Mouse (Mus musculus) T-helper 2 cell (primary cell): Measurements from ENCODE around the gene Rpf1.

Source experiments
- in situ Hi-C: fragments of 300-600 bp; cut with MboI, MseI; formaldehyde crosslinking; loops from one replicate; pipeline ENCODE4 v1.15.1; 2025; ENCODE audit warnings: high pct_unique_total_duplicates

Rpf1 gene

GRCm38 (mm10) chr3:146520798-146521651 lies at the start of gene Rpf1:
TSS of gene Rpf1 (minus strand) at chr3:146521429.
- in situ Hi-C loops, result loop anchor here (25.0 kb wide), 1 partner anchor 584 kb away; the partner anchor contains the start of gene 2410004B18Rik

DNA sequence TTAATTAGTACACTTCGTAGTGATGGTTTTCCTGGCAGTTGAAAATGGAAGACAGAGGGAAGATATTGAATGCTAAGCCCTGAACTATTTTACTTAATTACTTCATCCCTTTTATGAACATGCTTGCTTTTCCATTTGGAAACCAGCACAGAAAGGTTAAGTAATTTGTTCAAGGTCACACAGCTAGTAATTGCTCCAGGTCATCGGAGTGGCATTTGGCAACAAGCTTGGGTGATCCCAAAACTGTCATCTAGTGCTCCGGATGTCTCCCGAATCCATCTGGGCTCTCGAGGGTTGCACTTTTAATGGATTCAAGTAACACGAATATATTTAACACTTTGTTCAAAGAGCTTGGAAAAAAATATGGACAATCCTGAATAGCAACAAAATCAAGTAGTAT lies 49.7 kb upstream of the Rpf1 start:
- in situ Hi-C loops, result no loop called here

DNA sequence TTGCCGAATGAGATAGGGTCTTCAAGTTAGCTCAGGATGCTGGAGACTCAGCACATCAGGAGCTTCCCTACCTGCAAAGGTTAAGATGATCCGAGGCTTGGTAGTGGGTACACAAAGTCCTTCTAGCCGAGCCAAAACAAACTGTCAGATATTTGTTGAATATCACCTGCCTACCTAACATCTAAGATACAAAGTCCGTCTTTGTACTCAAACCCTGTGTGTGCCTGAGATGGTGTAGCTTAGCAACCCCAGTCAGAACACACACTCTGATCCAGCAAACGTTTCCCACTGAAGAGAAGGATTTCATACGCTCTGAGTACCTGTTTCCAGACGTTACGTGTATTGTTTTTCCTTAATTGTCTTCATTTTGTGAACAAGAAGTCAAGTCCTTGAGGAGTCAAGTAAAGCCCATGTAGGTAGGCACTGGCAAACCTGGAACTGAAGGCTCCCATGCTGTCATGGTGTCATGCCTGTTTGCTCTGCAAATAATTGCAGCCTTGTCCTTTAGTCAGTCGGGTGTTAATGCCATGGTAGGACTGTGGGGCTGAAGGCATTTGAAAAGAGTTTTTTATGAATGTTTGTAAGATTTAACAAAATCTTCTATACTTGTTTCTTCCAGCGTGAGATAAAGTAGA lies 49.0 kb upstream of the Rpf1 start, which contains the start of gene Uox:
Gene Uox, plus strand, starts transcription at position 279 of the 635 bp plus-strand sequence.
- in situ Hi-C loops, result no loop called here

- in situ Hi-C loops, result loop anchor here (10.0 kb wide), 1 partner anchor 345 kb away; no protein-coding TSS in a partner anchor
Observed at GRCm38 (mm10) chr3:146569594-146569993, 48.4 kb upstream of the Rpf1 start.

GRCm38 (mm10) chr3:146567884-146568530 lies 46.8 kb upstream of the Rpf1 start:
- in situ Hi-C loops, result loop anchor here (10.0 kb wide), 1 partner anchor 347 kb away; no protein-coding TSS in a partner anchor

GRCm38 (mm10) chr3:146567366-146567765 lies 46.1 kb upstream of the Rpf1 start:
- in situ Hi-C loops, result loop anchor here (10.0 kb wide), 1 partner anchor 347 kb away; no protein-coding TSS in a partner anchor

DNA sequence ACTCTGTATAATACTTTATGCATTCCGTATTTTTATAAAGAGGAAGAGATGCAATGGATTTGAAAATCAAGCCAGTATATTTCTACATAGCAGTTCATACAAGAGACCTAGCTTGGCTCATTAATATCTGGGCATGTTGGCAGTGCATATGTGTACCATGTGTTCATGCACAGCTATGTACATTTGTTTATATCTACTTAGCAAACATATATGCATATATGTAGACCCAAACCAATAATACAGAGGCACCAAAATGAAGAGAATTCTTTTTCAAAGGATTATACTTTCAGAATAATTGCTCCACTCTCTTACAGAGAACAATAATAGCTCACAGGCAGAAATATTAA lies 43.8 kb upstream of the Rpf1 start:
- in situ Hi-C loops, result loop anchor here (10.0 kb wide), 1 partner anchor 350 kb away; no protein-coding TSS in a partner anchor

- in situ Hi-C loops, result loop anchor here (10.0 kb wide), 1 partner anchor 350 kb away; no protein-coding TSS in a partner anchor
Observed at GRCm38 (mm10) chr3:146564268-146565064, 43.2 kb upstream of the Rpf1 start.

DNA sequence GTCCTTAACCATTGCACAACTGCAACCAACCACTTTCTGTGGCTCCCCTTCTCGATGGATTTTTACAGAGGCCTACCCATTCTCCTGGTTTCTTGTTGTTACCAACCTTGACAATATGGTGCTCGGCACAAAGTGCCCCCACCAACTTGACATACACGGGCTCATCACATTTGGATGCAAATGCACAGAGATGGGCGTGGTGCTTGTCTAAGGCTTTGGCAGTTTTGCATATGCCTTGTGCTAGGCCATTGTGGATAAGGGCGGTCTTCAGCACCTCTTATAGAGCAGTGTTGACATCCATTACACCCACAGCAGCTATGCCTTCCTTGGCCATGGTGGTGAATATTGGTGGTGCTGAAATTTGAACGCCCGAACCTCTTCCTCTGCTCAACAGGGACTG lies 41.7 kb upstream of the Rpf1 start:
- in situ Hi-C loops, result loop anchor here (10.0 kb wide), 1 partner anchor 352 kb away; no protein-coding TSS in a partner anchor

- in situ Hi-C loops, result no loop called here
Observed at GRCm38 (mm10) chr3:146557507-146557906, 36.3 kb upstream of the Rpf1 start.

- in situ Hi-C loops, result no loop called here
Observed at GRCm38 (mm10) chr3:146556567-146556966, 35.3 kb upstream of the Rpf1 start.

GRCm38 (mm10) chr3:146554816-146555215 lies 33.6 kb upstream of the Rpf1 start:
- in situ Hi-C loops, result no loop called here

DNA sequence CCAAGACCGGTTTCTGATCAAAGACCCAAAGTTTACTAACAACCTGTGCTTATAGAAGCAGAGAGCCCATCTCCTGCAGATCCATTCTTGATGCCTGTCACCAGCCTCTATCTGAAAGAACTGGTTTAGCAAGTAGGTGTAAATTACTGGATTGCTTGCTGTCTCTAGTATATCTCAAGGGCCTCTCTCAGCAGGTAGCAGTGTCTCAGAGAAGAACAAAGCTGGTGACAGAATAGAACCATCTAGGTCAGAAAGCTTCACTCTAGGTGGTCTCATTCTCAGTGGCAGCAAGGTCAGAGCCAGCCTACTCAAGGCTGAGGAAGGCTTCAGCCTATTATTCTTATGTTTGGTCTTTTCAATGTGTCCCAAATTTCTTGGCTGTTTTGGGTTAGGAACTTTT lies 22.4 kb upstream of the Rpf1 start:
- in situ Hi-C loops, result no loop called here

DNA sequence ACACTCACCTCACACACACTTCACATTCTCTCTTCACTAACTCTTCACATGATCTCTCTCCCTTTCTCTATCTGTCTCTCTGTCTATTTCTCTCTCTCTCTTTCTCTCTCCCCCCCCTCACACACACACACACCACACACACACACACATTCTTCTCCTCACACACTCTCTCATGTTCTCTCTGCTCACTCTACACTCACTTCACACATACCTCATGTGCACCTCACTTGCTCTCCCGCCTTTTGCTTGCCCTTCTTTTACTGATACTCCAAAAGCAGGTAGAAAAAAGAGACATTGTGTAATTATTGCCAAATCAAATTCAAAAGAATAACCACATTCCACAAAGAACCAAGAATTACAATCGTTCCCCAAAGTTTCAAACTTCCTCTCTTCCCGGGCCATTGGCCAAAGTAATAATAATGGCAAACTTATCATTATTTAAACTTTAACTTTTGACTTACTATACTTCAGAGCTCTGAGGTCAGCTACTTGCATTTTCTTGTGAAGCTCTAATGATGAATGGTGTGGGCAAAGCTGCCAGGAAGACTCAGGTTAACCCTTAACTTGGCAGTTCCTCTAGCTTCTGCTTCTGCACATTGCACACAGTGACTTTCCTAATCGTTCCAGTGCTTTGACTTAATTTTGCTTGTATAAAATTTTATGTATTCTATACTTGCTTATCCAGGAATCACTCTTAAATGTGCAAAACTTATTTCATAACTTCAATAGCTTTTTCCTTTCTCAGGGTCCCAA lies 19.5 kb upstream of the Rpf1 start:
- in situ Hi-C loops, result no loop called here

DNA sequence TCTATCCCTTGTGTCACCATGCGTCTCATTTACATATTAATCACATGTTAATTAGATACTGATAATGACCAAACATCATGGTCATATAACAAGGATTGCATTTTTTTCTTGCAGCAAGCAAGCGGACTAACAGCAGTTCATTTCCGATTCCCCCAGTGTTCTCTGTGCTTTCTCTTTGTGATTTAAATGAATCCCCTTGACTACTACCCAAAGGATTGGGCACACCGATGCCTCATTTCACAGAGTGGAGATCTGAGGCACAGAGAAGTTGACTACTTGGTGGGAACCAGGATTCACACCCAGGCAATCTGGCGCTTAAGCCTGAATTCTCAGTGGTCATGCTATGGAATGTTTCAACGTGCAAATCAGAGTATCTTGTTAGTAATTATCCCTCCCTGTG lies 13.8 kb upstream of the Rpf1 start:
- in situ Hi-C loops, result no loop called here

- in situ Hi-C loops, result no loop called here
Observed at GRCm38 (mm10) chr3:146528335-146528734, 7.1 kb upstream of the Rpf1 start.

GRCm38 (mm10) chr3:146521652-146522020 lies 407 bp upstream of the Rpf1 start:
- in situ Hi-C loops, result loop anchor here (25.0 kb wide), 1 partner anchor 584 kb away; the partner anchor contains the start of gene 2410004B18Rik

GRCm38 (mm10) chr3:146520226-146520797 lies 917 bp downstream of the Rpf1 start:
- in situ Hi-C loops, result loop anchor here (25.0 kb wide), 1 partner anchor 583 kb away; the partner anchor contains the start of gene 2410004B18Rik

DNA sequence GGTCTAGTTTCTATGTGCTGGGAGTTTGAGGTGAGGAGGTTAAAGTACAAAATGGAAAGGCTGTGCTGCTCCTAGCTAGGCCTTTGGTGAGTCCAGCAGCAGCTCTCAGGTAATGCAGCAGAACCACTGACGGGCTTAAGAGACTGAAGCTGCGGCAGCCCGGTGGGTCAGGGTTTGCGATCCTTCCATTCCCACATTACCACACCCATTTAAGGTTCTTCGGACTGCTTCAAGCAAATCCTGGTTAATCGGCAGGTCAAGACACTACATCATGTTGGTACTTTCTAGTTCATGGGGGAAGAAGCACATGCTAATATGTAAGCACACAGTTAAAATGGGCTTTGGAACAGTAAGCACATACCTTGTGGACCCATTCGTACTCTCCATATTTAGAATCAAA lies 14.5 kb downstream of the Rpf1 start:
- in situ Hi-C loops, result loop anchor here (25.0 kb wide), 1 partner anchor 569 kb away; the partner anchor contains the start of gene 2410004B18Rik
